Mouse (Mus musculus) stomach, postnatal 0 days (tissue): Measurements from ENCODE around the gene Exoc6.
A peak's percentile ranks its signal among the peaks of the same experiment; 100 is the strongest.

Experiments used
- CTCF ChIP-seq: IDR thresholded peaks from 2 replicates; pipeline ENCODE4 v1.5.1; 2016; ENCODE audit warnings: antibody characterized with exemption, low read depth, mild to moderate bottlenecking, moderate library complexity
- EP300 ChIP-seq: optimal IDR thresholded peaks from 2 replicates; pipeline ENCODE3; 2016; ENCODE audit warnings: antibody characterized with exemption

GRCm38 (mm10) chr19:37703902-37704509 lies 153.8 kb downstream of the Exoc6 start:
- peak; percentile 93 for TF ChIP-seq CTCF
- no peak for TF ChIP-seq EP300
